ENCODE assay signal across 30 mouse cellular contexts in genomic region chr16:48716343-48716742, GRCm38 (mm10). TPM values are rescaled to one million over a fixed set of nuclear protein-coding genes. Genes with fewer than 3 reads are reported as not detected.
A peak's percentile ranks its signal among the peaks of the same experiment; 100 is the strongest.
DNase-seq lines count a peak whose midpoint lies in the region; ATAC-seq and TF ChIP-seq lines count a peak whose summit lies in the region.
"Had no signal": no experiment of that assay in that cellular context is flagged by ENCODE, and none has a peak within 500 bp of the region (broad histone marks: within the 10 kb centered on the region; RNA-seq: fewer than 3 reads in every experiment).

No protein-coding gene starts in this region.

- peak; percentile 9 for DNase-seq in Muller cell, postnatal 12 days (ENCODE audit: inconsistent ontology term)
- DNase-seq in adrenal gland, postnatal 4 days (ENCODE audit: low spot score in 2 of 2): no peak
- DNase-seq in left cerebral cortex, adult 9 months (ENCODE audit: low spot score in 2 of 2): no peak
- DNase-seq in cerebellum, postnatal 14 days: no peak
- DNase-seq: adrenal gland, adult 8-10 months; adrenal gland, postnatal 25 days; B cell, adult 2 months; cerebellum, adult 2 months; cerebellum, adult 9-11 months; cerebellum, postnatal 36 days; forebrain, postnatal 0 days; gastrocnemius, postnatal 25 days; heart, adult 2 months; heart, postnatal 14 days; heart, postnatal 4 days; kidney, adult 11 months had no signal

- H3K27ac ChIP-seq in embryonic fibroblast, embryonic 13.5 days (ENCODE audit: insufficient read depth, low read length): peak overlapping the region; percentile 50
- H3K27ac ChIP-seq: heart, adult 2 months; heart, embryonic 10.5 days; heart, embryonic 13.5 days; hindbrain, embryonic 12.5 days; intestine, embryonic 15.5 days had no signal

- 0 out of 2 replicates have a peak, but pooled peaks cover 2% of the 10 kb centered on the region for H3K4me1 ChIP-seq in embryonic fibroblast, embryonic 13.5 days (ENCODE audit: control insufficient read depth, insufficient read depth, low read length)
- H3K4me1 ChIP-seq: heart, embryonic 10.5 days; heart, embryonic 13.5 days; hindbrain, embryonic 12.5 days; intestine, embryonic 15.5 days had no signal

- no peak for TF ChIP-seq POLR2A in embryonic fibroblast, embryonic 13.5 days (IDR thresholded peaks at IDR 0.05; ENCODE audit: low read depth, low read length)

- peak; percentile 83 for ATAC-seq in megakaryocyte progenitor cell, adult 5-6 weeks (replicated peaks; ENCODE audit: poor library complexity)
- ATAC-seq: activated CD4-positive, CD25-positive, alpha-beta regulatory T cell, adult 4 months; forebrain, embryonic 14.5 days; forebrain, postnatal 0 days; hindbrain, embryonic 16.5 days; intestine, embryonic 15.5 days had no signal

- no peak for TF ChIP-seq CTCF in embryonic fibroblast, embryonic 13.5 days (IDR thresholded peaks at IDR 0.05; ENCODE audit: borderline replicate concordance, insufficient read depth, low read length)

- H3K4me3 ChIP-seq in embryonic fibroblast, embryonic 13.5 days (ENCODE audit: insufficient read depth, low read length): no peak overlapping the region
- H3K4me3 ChIP-seq: heart, adult 2 months; heart, embryonic 10.5 days; heart, embryonic 13.5 days; hindbrain, embryonic 12.5 days; intestine, embryonic 15.5 days had no signal

RNA-seq across cellular contexts. Expression of gene Trat1, which starts 55.5 kb away (rescaled TPM):
- polyA plus RNA-seq in embryonic fibroblast, embryonic 13.5 days (2011; ENCODE audit: insufficient read length, low read depth, missing spikeins): not detected in 2 replicates
- not detected in 2 replicates for total RNA-seq in megakaryocyte progenitor cell, adult 5-6 weeks (2015)
- 0.14 and 0.54 TPM in 2 replicates for total RNA-seq in megakaryocyte progenitor cell, adult 5-6 weeks (2017)
- total RNA-seq in adrenal gland, postnatal 4 days (2021): not detected
- total RNA-seq: CH12.LX; gastrocnemius, adult 8-10 months; gastrocnemius, postnatal 25 days; heart, postnatal 4 days had no signal
- polyA plus RNA-seq: embryonic facial prominence, embryonic 11.5 days; forebrain, embryonic 11.5 days; forebrain, embryonic 14.5 days; forebrain, postnatal 0 days; G1E; heart, embryonic 10.5 days; heart, embryonic 13.5 days; hindbrain, embryonic 12.5 days had no signal
